Mouse (Mus musculus) lung, embryonic 16.5 days (tissue): ENCODE data around the gene Tepsin. TPM values are rescaled to one million over a fixed set of nuclear protein-coding genes. Genes with fewer than 3 reads are reported as not detected.

ENCODE experiments used
- ATAC-seq: fragments of 200-750 bp; cut with Nextera tagmentation; 2 replicates; pipeline ENCODE4 v1.8.0; 2017; ENCODE audit warnings: low read depth, mild to moderate bottlenecking, moderate library complexity
- H3K27ac ChIP-seq: fragments of 300-500 bp; sonication (generic); 2 replicates; pipeline ENCODE4 v1.5.1; 2014; ENCODE audit warnings: mild to moderate bottlenecking, control low read depth, low read length
- H3K27me3 ChIP-seq: fragments of 300-500 bp; sonication (generic); 2 replicates; pipeline ENCODE4 v1.6.1; 2014; ENCODE audit warnings: low read depth, low read length, mixed read lengths; ENCODE audit not compliant: control insufficient read depth, insufficient read depth
- H3K36me3 ChIP-seq: fragments of 300-500 bp; sonication (generic); 2 replicates; pipeline ENCODE4 v1.6.1; 2014; ENCODE audit warnings: low read length; ENCODE audit not compliant: control insufficient read depth, insufficient read depth
- H3K4me1 ChIP-seq: fragments of 300-500 bp; sonication (generic); replicated peaks from 2 replicates; pipeline ENCODE4 v1.6.1; 2014; ENCODE audit warnings: low read length, mixed read lengths; ENCODE audit not compliant: control insufficient read depth, insufficient read depth
- H3K4me2 ChIP-seq: fragments of 300-500 bp; sonication (generic); 2 replicates; pipeline ENCODE4 v1.6.1; 2014; ENCODE audit warnings: low read depth, low read length, control low read depth
- H3K4me3 ChIP-seq: fragments of 300-500 bp; sonication (generic); 2 replicates; pipeline ENCODE4 v1.5.1; 2014; ENCODE audit warnings: mild to moderate bottlenecking, low read length, control low read depth
- H3K9ac ChIP-seq: fragments of 300-500 bp; sonication (generic); 2 replicates; pipeline ENCODE4 v1.6.1; 2014; ENCODE audit warnings: low read length, control low read depth
- H3K9me3 ChIP-seq: fragments of 300-500 bp; sonication (generic); 2 replicates; pipeline ENCODE4 v1.6.1; 2016; ENCODE audit warnings: low read length; ENCODE audit not compliant: control insufficient read depth
- WGBS: fragments of 180-500 bp; shearing (Covaris S2); extraction: QIAGEN DNeasy Blood & Tissue Kit; methylation state at CpG from one replicate; pipeline ENCODE4 v1.1.7; 2014; 5-methylcytosine and 5-hydroxymethylcytosine counted together
- polyA plus RNA-seq: library from polyadenylated mRNA; unstranded; fragments of >200 nt; fragmentation: Nextera tagmentation; extraction: Ambion mirVana; gene quantifications from 2 replicates; pipeline ENCODE4 v1.2.1, GENCODE M21; 2015

Tepsin gene
- polyA plus RNA-seq, 1 experiment from 2014 or later: 17.8 TPM

DNA sequence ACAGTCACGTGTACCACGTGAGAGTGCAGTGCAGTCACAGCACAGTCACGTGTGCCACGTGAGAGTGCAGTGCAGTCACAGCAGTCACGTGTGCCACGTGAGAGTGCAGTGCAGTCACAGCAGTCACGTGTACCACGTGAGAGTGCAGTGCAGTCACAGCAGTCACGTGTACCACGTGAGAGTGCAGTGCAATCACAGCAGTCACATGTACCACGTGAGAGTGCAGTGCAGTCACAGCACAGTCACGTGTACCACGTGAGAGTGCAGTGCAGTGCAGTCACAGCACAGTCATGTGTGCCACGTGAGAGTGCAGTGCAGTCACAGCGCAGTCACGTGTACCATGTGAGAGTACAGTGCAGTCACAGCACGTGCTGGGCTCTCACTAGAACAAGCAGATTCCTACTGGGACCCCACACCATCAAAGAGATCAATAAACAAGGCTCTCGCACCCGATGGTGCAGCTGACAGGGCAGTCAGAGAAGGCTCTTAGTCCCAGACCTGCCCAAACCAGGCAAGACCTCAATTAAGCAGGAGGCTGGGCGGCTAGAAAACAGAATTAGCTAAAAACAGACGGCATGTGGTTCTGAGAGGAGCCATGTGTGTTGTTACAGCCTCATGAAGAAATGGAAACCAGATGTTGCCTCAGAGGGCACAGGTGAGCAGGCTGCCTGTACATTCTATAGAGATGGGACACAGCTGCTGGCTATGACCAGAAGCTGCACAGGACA lies 16.1 kb upstream of the Tepsin start:
- 91% methylated on average over 21 of the region's 21 CpGs for WGBS
- no peak overlapping the region for H3K9ac ChIP-seq
- H3K4me2 ChIP-seq: no peak overlapping the region
- no peak overlapping the region for H3K27ac ChIP-seq
- H3K4me1 ChIP-seq: no peaks in the 10 kb centered on the region
- no peak overlapping the region for H3K4me3 ChIP-seq
- ATAC-seq: no peak
- no peaks in the 10 kb centered on the region for H3K27me3 ChIP-seq
- peaks cover 11% of the 10 kb centered on the region for H3K36me3 ChIP-seq
- no peaks in the 10 kb centered on the region for H3K9me3 ChIP-seq

DNA sequence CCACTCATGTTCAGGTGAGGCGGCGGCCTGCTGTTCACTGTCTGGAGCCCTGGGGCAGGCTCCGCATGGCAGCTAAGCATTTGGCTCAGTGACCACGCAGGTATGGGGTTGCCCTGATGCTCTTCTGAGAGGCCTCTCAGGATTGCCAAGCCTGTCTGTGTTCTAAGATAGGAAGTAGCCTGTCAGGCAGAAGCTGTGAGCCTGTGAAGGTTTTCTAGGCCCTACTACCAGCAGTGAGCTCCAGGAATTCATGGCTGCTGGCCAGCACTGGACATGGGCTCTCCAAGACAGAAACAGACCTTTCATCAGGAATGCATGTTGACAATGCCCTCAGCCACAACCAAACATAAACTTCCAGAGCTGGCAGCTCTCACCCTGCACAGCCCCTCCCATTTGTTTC lies 13.6 kb upstream of the Tepsin start:
- H3K4me1 ChIP-seq: no peaks in the 10 kb centered on the region
- no peaks in the 10 kb centered on the region for H3K27me3 ChIP-seq
- no peak overlapping the region for H3K27ac ChIP-seq
- H3K9ac ChIP-seq: no peak overlapping the region
- peaks cover 15% of the 10 kb centered on the region for H3K36me3 ChIP-seq
- H3K9me3 ChIP-seq: no peaks in the 10 kb centered on the region
- H3K4me2 ChIP-seq: no peak overlapping the region
- H3K4me3 ChIP-seq: no peak overlapping the region
- ATAC-seq: no peak
- WGBS: 86% methylated on average over 4 of the region's 4 CpGs

DNA sequence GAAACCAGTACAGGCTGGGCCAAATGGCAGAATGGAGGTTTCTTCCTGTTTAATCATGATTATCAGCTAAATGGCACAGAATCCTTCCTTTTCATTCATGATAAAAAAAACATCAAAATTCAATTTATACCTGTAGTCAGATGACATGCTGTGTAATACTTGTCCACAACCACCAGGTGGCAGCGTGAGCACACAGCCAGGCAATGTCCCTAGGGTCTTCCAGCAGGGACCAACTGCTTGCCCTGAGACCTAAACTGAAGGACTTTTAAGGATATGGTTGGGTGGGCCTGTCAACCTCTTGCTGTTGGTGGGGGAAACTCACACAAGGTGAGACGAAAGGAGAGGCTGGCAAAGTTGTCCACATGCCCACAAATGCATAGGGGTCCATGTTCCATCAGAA lies 12.5 kb upstream of the Tepsin start:
- ATAC-seq: peak; percentile 48; the same call in 1 of the 2 replicates
- H3K27ac ChIP-seq: no peak overlapping the region
- no peaks in the 10 kb centered on the region for H3K4me1 ChIP-seq
- H3K27me3 ChIP-seq: no peaks in the 10 kb centered on the region
- peaks cover 12% of the 10 kb centered on the region for H3K36me3 ChIP-seq
- H3K4me3 ChIP-seq: no peak overlapping the region
- 4% methylated on average over 2 of the region's 2 CpGs for WGBS
- H3K4me2 ChIP-seq: no peak overlapping the region
- no peak overlapping the region for H3K9ac ChIP-seq
- no peaks in the 10 kb centered on the region for H3K9me3 ChIP-seq

DNA sequence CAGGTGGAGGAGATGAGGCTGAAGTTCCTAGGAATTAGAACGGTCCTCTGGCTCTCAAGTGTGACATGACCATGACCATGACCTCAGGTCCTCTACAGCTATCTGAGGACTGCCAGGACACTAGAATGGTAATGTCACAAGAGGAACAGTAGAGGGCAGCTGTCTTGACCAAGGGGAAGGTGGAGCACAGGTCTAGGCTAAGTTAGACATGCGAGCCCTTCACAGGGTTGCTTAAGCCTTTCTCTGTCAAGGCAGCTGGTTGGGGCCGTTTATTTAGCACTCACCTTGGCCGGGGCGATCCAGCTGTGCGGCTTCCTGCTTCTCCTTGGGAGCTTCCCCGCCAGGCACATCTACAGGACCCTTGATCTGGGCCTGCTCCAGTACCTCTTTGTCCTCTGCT lies 12.0 kb upstream of the Tepsin start:
- no peaks in the 10 kb centered on the region for H3K4me1 ChIP-seq
- no peak overlapping the region for H3K4me3 ChIP-seq
- WGBS: 54% methylated on average over 7 of the region's 7 CpGs
- ATAC-seq: 0 out of 2 replicates have a peak, but pooled peaks have one; percentile 8
- H3K27me3 ChIP-seq: no peaks in the 10 kb centered on the region
- H3K9me3 ChIP-seq: no peaks in the 10 kb centered on the region
- H3K27ac ChIP-seq: no peak overlapping the region
- H3K36me3 ChIP-seq: peaks cover 13% of the 10 kb centered on the region
- no peak overlapping the region for H3K4me2 ChIP-seq
- H3K9ac ChIP-seq: no peak overlapping the region

DNA sequence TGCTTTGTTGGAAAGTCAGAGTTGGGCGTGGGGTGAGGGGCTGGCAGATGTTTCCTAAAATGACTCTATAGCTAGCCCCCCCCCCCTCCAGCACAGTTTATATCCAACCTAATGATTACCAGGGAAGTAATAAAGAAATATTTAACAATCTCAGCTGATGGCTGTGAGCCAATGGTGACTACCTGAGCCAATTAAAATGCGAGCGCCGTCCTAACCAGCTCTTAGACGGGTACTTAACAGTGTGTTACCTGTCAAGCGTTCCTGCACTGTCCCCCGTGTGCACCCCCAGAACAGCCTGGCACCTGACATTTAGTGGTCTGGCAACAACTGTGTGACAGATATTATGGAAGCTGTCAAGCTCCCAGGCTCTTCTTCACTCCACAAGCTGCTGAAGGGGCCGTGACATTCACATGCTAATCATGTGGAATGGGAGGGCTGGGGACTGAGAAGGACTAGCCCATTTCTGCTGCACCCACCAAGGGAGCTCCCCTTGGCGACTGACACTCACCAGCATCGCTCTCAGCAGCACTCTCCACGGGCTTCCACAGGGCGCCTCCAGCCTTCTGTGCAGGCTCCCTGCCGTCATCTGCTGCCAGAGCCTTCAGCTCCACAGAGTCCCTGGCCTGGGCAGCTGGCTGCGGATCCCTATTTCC lies 11.2 kb upstream of the Tepsin start:
- Histone ChIP-seq H3K9ac (no peak overlapping the region), H3K36me3 (peaks cover 13% of the 10 kb centered on the region), H3K27ac (no peak overlapping the region), H3K4me3 (no peak overlapping the region), H3K4me1 (no peaks in the 10 kb centered on the region), H3K9me3 (no peaks in the 10 kb centered on the region), H3K27me3 (no peaks in the 10 kb centered on the region), H3K4me2 (no peak overlapping the region)
- 76% methylated on average over 14 of the region's 14 CpGs for WGBS
- no peak for ATAC-seq

DNA sequence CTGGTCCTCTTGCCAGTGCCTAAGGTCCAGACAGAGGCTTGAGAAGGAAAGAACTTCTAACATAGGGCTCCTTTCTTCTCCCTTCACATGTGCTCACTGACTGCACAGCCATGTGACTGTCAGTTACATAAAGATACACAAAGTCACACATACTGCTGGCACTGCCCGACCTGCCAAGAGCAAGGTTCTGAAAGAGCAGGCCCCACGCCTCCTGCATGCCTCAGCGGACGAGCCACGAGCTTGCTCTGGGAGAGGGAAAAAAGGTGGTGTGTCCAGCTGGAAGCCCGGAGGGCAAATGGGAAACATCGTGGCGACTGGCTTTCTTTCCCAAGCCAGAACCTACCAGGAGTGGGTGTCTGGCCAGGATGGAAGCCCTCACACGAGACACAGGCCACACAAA lies 9.3 kb upstream of the Tepsin start:
- ATAC-seq: no peak

DNA sequence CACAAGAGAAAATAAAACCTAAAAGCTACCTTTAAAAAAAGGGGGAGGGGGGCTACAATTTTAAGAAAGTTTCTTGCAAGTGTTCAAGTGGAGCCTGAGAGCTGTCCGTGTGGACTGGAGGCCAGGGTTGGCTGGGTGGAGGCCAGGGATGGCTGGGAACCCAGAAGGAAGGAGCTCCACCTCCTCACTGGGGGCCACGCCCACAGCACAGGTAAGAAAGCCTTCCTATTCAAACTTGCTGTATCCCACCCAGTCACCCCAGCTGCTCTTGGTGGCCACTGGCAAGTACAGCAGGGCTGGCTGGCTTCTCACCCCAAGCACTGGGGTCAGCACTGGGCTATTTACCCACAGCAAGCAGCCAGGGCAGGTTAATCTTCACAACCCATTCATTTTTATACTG lies 8.5 kb upstream of the Tepsin start:
- ATAC-seq: no peak
- Histone ChIP-seq H3K27ac (no peak overlapping the region), H3K36me3 (peaks cover 20% of the 10 kb centered on the region), H3K4me1 (no peaks in the 10 kb centered on the region), H3K9me3 (no peaks in the 10 kb centered on the region), H3K4me3 (no peak overlapping the region), H3K4me2 (no peak overlapping the region), H3K27me3 (no peaks in the 10 kb centered on the region), H3K9ac (no peak overlapping the region)
- 63% methylated on average over 2 of the region's 2 CpGs for WGBS

More for the DNA sequence above, 9.3 kb upstream of the Tepsin start:
- Histone ChIP-seq H3K9ac (no peak overlapping the region), H3K27me3 (no peaks in the 10 kb centered on the region), H3K4me3 (no peak overlapping the region), H3K4me2 (no peak overlapping the region), H3K27ac (no peak overlapping the region), H3K9me3 (no peaks in the 10 kb centered on the region), H3K36me3 (peaks cover 20% of the 10 kb centered on the region), H3K4me1 (no peaks in the 10 kb centered on the region)
- 78% methylated on average over 9 of the region's 9 CpGs for WGBS

DNA sequence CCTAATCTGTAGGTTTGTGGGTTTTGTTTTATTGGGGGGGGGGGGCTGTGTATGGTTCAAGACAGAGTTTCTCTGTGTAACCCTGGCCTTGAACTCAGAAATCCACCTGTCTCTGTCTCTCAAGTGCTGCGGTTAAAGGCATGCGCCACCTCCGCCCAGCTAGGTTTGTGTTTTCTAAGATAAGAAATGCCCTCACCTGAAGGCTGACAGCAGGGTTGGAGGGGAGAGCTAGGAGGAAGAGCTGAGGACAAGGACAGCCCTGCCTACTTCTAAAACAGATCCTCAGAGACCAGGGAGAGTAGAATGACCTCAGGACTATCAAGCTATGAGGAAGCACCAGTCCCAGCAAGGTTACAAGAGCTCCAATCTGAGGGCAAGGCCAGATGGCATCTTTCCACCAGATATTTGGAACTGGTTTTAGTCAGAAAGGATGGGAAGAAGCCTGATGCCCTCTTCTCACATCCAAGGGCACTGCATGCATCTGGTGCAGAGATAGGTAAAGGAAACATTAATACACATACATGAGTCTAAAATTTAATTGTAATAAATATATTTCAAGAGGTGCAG lies 5.0 kb upstream of the Tepsin start:
- Histone ChIP-seq H3K4me1 (peaks cover 4% of the 10 kb centered on the region; the same call in 1 of the 2 replicates), H3K4me3 (no peak overlapping the region), H3K27me3 (no peaks in the 10 kb centered on the region), H3K4me2 (no peak overlapping the region), H3K9ac (no peak overlapping the region), H3K27ac (no peak overlapping the region), H3K36me3 (peaks cover 22% of the 10 kb centered on the region), H3K9me3 (no peaks in the 10 kb centered on the region)
- no peak for ATAC-seq
- 79% methylated on average over 3 of the region's 3 CpGs for WGBS

DNA sequence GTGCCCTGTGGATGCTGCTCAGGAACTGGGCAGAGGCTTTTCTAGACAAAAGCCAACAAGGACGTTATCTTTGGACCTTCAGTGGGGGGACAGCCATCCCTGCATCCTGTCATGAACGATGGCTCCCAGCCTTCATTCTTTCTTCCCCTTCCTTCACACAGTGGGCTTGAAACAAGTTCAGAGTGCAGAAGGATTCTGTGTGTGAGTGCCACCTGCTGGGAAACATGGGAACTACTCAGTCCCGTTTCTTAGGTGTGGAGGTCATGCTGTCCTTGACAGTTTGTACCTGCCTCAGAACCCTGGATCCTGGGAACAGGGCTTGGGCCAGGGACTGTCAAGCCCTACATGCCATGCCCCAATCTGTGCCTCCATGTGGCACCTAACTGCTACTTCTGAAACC lies 2.5 kb upstream of the Tepsin start:
- ATAC-seq: no peak
- no peaks in the 10 kb centered on the region for H3K27me3 ChIP-seq
- 0% methylated on average over 3 of the region's 3 CpGs for WGBS
- peaks cover 11% of the 10 kb centered on the region for H3K4me1 ChIP-seq
- no peaks in the 10 kb centered on the region for H3K9me3 ChIP-seq
- no peak overlapping the region for H3K27ac ChIP-seq
- peaks cover 20% of the 10 kb centered on the region for H3K36me3 ChIP-seq
- H3K4me2 ChIP-seq: no peak overlapping the region
- H3K4me3 ChIP-seq: no peak overlapping the region
- no peak overlapping the region for H3K9ac ChIP-seq
